25 mouse cellular contexts compared by ENCODE assay signal in the genomic region with DNA sequence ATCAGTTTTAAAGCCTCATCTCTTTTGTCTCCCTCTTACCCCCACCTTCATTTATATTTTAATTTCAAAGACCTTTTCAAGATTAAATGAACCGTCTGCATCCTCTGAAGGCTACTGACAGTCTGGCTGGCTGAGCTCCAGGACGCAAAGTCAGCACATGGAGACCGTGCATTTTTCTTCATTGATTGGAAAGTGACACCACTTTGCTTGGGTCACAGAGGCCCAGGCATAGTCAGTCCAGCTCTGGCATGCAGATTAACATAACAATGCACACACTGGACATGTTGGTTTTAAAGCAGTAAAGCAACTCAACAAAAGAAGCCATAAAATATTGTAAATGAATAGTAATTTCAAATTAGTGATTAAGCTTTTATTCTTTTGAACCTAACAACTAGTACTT.
DNase-seq lines count a peak whose midpoint lies in the region; ATAC-seq and TF ChIP-seq lines count a peak whose summit lies in the region.
"Had no signal": no experiment of that assay in that cellular context is flagged by ENCODE, and none has a peak within 500 bp of the region (broad histone marks: within the 10 kb centered on the region; RNA-seq: fewer than 3 reads in every experiment).

No protein-coding gene starts in this region.

- H3K4me3 ChIP-seq in hindbrain, embryonic 14.5 days (replicated peaks; ENCODE audit: low read length): no peak overlapping the region
- H3K4me3 ChIP-seq in liver, postnatal 0 days (ENCODE audit: low read depth, low read length): no peak overlapping the region
- H3K4me3 ChIP-seq: embryonic facial prominence, embryonic 13.5 days; heart, adult 2 months; left cerebral cortex, adult 2 months; megakaryocyte, embryonic 14.5 days had no signal

- no peak for TF ChIP-seq POLR2A in brain, embryonic 14.5 days (IDR thresholded peaks at IDR 0.05; ENCODE audit: borderline replicate concordance, extremely low read depth, insufficient read depth, insufficient read length, poor library complexity, severe bottlenecking)

- TF ChIP-seq CTCF in brain, embryonic 14.5 days (IDR thresholded peaks at IDR 0.05; ENCODE audit: borderline replicate concordance, extremely low read depth, insufficient read depth, insufficient read length): no peak
- TF ChIP-seq CTCF in liver, postnatal 0 days (IDR thresholded peaks at IDR 0.05; ENCODE audit: low read depth): no peak

- intact Hi-C loops in left cerebral cortex, postnatal 4 days (cut with DNase I): no loop called here
- intact Hi-C loops in left cerebral cortex, postnatal 14 days (cut with DNase I): no loop called here

- TF ChIP-seq EP300 in liver, postnatal 0 days (IDR thresholded peaks at IDR 0.05; ENCODE audit: low read depth): no peak

- peak; percentile 9 to 48 for DNase-seq in cerebellum, postnatal 10 days
- no peak for DNase-seq in cerebellum, postnatal 4 days (ENCODE audit: low spot score in 2 of 2)
- peak; percentile 10 for DNase-seq in left cerebral cortex, postnatal 4 days
- DNase-seq in left cerebral cortex, postnatal 14 days (ENCODE audit: low spot score in 2 of 2): no peak
- peak; percentile 50 for DNase-seq in brain, embryonic 14.5 days (ENCODE audit: low read depth)
- DNase-seq in hindbrain, embryonic 14.5 days (ENCODE audit: low spot score): no peak
- no peak for DNase-seq in adrenal gland, adult 18-20 months (ENCODE audit: low spot score in 2 of 2)
- no peak for DNase-seq in liver, postnatal 0 days
- DNase-seq: adrenal gland, postnatal 14 days; cerebellum, adult 11 months; cerebellum, postnatal 36 days; gastrocnemius, postnatal 25 days; heart, adult 2 months; heart, postnatal 36 days; kidney, adult 9 months; kidney, postnatal 36 days; layer of hippocampus, adult 9-11 months; lung, adult 2 months; right cerebral cortex, adult 18-20 months had no signal

- 7% methylated on average over 3 of the region's 3 CpGs for WGBS in hindbrain, embryonic 14.5 days
- 58% methylated on average over 3 of the region's 3 CpGs for WGBS in liver, postnatal 0 days (ENCODE audit: insufficient replicate concordance)

- no peaks in the 10 kb centered on the region; the same call in 1 of the 2 replicates for H3K27me3 ChIP-seq in hindbrain, embryonic 14.5 days (ENCODE audit: control insufficient read depth, insufficient read depth, low read length)
- H3K27me3 ChIP-seq in liver, postnatal 0 days (ENCODE audit: insufficient read depth, low read length): no peaks in the 10 kb centered on the region
- H3K27me3 ChIP-seq: embryonic facial prominence, embryonic 13.5 days; megakaryocyte, embryonic 14.5 days had no signal

- H3K4me2 ChIP-seq in hindbrain, embryonic 14.5 days (replicated peaks): no peak overlapping the region
- no peak overlapping the region for H3K4me2 ChIP-seq in liver, postnatal 0 days (ENCODE audit: low read depth, low read length)
- H3K4me2 ChIP-seq: embryonic facial prominence, embryonic 13.5 days; liver, embryonic 11.5 days had no signal

- H3K9me3 ChIP-seq in hindbrain, embryonic 14.5 days (ENCODE audit: control insufficient read depth, low read length): no peaks in the 10 kb centered on the region
- no peaks in the 10 kb centered on the region for H3K9me3 ChIP-seq in liver, postnatal 0 days (ENCODE audit: low read length)
- H3K9me3 ChIP-seq: embryonic facial prominence, embryonic 13.5 days; megakaryocyte, embryonic 14.5 days had no signal

- H3K36me3 ChIP-seq in hindbrain, embryonic 14.5 days (replicated peaks; ENCODE audit: control insufficient read depth, insufficient read depth): no peaks in the 10 kb centered on the region
- no peaks in the 10 kb centered on the region for H3K36me3 ChIP-seq in liver, postnatal 0 days (replicated peaks; ENCODE audit: insufficient read depth, low read length)
- H3K36me3 ChIP-seq: embryonic facial prominence, embryonic 13.5 days had no signal

- H3K4me1 ChIP-seq in hindbrain, embryonic 14.5 days (replicated peaks; ENCODE audit: control insufficient read depth, insufficient read depth, low read length): no peaks in the 10 kb centered on the region
- no peaks in the 10 kb centered on the region for H3K4me1 ChIP-seq in liver, postnatal 0 days (ENCODE audit: insufficient read depth)
- H3K4me1 ChIP-seq: embryonic facial prominence, embryonic 13.5 days; megakaryocyte, embryonic 14.5 days had no signal

- peak; percentile 55; the same call in 1 of the 2 replicates for ATAC-seq in hindbrain, embryonic 14.5 days (ENCODE audit: low FRiP score)
- no peak for ATAC-seq in liver, postnatal 0 days
- ATAC-seq: Patski had no signal

- no peak overlapping the region for H3K9ac ChIP-seq in hindbrain, embryonic 14.5 days
- no peak overlapping the region for H3K9ac ChIP-seq in liver, postnatal 0 days (replicated peaks)
- H3K9ac ChIP-seq: embryonic facial prominence, embryonic 13.5 days had no signal

- no peak overlapping the region for H3K27ac ChIP-seq in hindbrain, embryonic 14.5 days
- H3K27ac ChIP-seq in liver, postnatal 0 days (ENCODE audit: low read depth): no peak overlapping the region
- H3K27ac ChIP-seq: embryonic facial prominence, embryonic 13.5 days; heart, adult 2 months; left cerebral cortex, adult 2 months; stomach, postnatal 0 days had no signal

Comparison
In these comparisons a context has a peak if more than half of its experiments do, and no peak if none do; other contexts are left out.
1. DNase-seq: peak in cerebellum, postnatal 10 days (2 of 2), left cerebral cortex, postnatal 4 days (single experiment) and brain, embryonic 14.5 days (single experiment); none in cerebellum, postnatal 4 days (0 of 2), left cerebral cortex, postnatal 14 days (0 of 2), hindbrain, embryonic 14.5 days (single experiment), adrenal gland, adult 18-20 months (0 of 2) and liver, postnatal 0 days (single experiment).